Mouse (Mus musculus) limb, embryonic 15.5 days (tissue): ENCODE measurements around the gene Ttll2. TPM values are rescaled to one million over a fixed set of nuclear protein-coding genes. Genes with fewer than 3 reads are reported as not detected.
"Not testable (repeated sequence)": the region's sequence is repeated elsewhere in the genome, so short reads cannot be mapped to it uniquely, and the experiment has no call there.

Experiments
- ATAC-seq: fragments of 200-750 bp; cut with Nextera tagmentation; 2 replicates; pipeline ENCODE4 v1.8.0; 2017; ENCODE audit warnings: low read depth, moderate TSS enrichment; ENCODE audit not compliant: insufficient number of reproducible peaks, low FRiP score, low TSS enrichment
- H3K27ac ChIP-seq: fragments of 300-500 bp; sonication (generic); 2 replicates; pipeline ENCODE4 v1.5.1; 2015; ENCODE audit warnings: moderate library complexity, mild to moderate bottlenecking, inconsistent platforms
- H3K27me3 ChIP-seq: fragments of 300-500 bp; sonication (generic); 2 replicates; pipeline ENCODE4 v1.6.1; 2015; ENCODE audit warnings: inconsistent platforms
- H3K36me3 ChIP-seq: fragments of 300-500 bp; sonication (generic); 2 replicates; pipeline ENCODE4 v1.6.1; 2015; ENCODE audit warnings: inconsistent platforms
- H3K4me1 ChIP-seq: fragments of 300-500 bp; sonication (generic); 2 replicates; pipeline ENCODE4 v1.6.1; 2015; ENCODE audit warnings: inconsistent platforms
- H3K4me2 ChIP-seq: fragments of 300-500 bp; sonication (generic); 2 replicates; pipeline ENCODE4 v1.6.1; 2015; ENCODE audit warnings: mild to moderate bottlenecking, inconsistent platforms
- H3K4me3 ChIP-seq: fragments of 300-500 bp; sonication (generic); 2 replicates; pipeline ENCODE4 v1.5.1; 2015; ENCODE audit warnings: mild to moderate bottlenecking, inconsistent platforms
- H3K9ac ChIP-seq: fragments of 300-500 bp; sonication (generic); 2 replicates; pipeline ENCODE4 v1.6.1; 2015; ENCODE audit warnings: inconsistent platforms
- H3K9me3 ChIP-seq: fragments of 300-500 bp; sonication (generic); 2 replicates; pipeline ENCODE4 v1.6.1; 2016; ENCODE audit warnings: inconsistent platforms
- WGBS: fragments of 180-500 bp; shearing (Covaris S2); methylation state at CpG from one replicate; pipeline ENCODE4 v1.1.7; 2015; 5-methylcytosine and 5-hydroxymethylcytosine counted together
- polyA plus RNA-seq: library from polyadenylated mRNA; unstranded; fragments of >200 nt; fragmentation: Nextera tagmentation; extraction: Ambion mirVana; gene quantifications from 2 replicates; pipeline ENCODE4 v1.2.1, GENCODE M21; 2015

The Ttll2 gene
- polyA plus RNA-seq, 1 experiment from 2014 or later: not detected

DNA sequence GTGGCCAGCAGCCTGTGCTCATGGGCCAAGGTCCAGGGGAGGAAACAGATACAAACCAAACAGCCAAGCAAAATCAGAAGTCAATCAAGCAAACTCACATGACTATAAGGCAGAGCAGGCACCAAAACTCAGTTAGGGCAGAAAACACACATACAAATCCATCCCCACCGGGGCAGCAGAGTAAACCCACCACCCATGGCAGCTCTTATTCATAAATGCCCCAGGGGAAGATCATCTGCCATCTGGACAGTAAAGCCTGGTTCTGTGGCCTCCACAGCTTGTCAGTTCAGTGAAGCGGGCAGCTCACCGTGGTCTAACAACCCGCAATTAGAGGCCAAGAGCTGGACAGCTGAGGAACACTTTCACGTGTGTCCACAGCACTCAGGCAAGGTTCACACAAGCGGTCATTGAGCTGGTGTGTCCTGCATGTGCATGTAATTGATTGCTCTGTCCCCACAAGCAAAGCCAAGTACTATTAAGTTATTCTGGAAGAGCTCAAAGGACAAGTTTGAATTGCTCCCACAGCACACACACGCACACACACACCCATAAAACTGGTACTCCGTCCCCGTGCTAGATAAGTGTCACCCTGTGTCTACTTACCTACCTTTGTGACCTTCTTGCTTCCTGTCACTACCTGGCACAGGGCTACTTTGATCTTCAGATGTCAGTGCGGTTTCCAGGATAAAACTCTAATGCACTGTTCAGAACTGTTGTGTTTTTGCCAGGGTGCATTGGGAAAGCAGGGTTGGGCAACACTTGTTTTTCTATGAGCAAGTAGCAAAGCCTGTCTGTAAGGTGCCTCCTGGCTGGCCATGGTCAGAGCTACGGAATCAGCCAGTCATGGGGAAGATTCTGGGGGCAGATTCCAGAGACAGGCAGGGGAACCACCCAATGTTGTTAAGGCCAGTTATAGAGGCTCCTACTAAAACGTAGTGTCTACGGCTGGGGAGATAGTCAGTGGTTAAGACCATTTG, 31.0 kb upstream of the Ttll2 start:
- not testable (repeated sequence) for H3K4me1 ChIP-seq, H3K9ac ChIP-seq, H3K4me2 ChIP-seq, H3K36me3 ChIP-seq, H3K27ac ChIP-seq, H3K27me3 ChIP-seq, H3K9me3 ChIP-seq, H3K4me3 ChIP-seq, ATAC-seq
- 78% methylated on average over 12 of the region's 13 CpGs for WGBS

DNA sequence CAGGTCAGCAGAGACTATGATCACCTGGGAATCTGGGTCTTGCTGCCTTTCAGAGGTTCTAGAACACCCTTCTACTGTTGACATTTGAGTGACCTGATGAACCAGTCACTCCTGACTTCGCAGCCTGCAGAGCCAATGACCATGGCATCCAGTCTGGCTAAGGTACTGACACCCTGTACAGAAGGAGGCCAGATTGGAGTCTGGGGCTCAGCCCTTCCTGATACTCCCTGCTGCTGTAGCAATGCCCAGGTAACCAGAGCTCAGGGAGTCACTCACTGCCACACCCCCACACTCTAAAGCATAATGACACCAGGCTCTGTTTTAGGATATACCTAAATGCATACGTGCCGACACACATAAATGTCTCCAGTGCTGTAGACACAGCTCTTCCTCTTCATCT, 30.2 kb upstream of the Ttll2 start:
- not testable (repeated sequence) for H3K36me3 ChIP-seq, ATAC-seq, H3K27me3 ChIP-seq, H3K4me3 ChIP-seq, H3K4me2 ChIP-seq, H3K9ac ChIP-seq, H3K9me3 ChIP-seq, H3K4me1 ChIP-seq, H3K27ac ChIP-seq
- 96% methylated on average over 1 of the region's 3 CpGs for WGBS

DNA sequence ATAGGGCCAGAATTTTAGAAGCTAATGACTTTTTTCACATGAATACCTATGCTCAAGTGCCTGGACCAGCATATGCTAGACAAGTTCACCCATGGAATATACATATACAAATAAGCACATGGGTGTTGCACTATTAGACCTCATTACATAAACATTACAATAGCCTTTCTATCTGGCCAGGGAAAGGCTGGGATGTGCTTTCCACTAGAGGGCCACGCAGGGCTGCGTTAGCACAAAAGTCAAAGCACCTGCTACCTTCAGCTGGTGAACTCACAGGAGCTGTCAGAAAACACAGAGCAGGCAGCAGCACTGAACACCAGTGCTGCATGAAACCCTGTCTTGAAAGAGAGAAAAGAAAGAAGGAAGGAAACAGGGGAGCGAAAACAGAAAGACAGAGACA, 25.4 kb upstream of the Ttll2 start:
- H3K4me2 ChIP-seq, H3K27me3 ChIP-seq, H3K9ac ChIP-seq, ATAC-seq, H3K27ac ChIP-seq, H3K9me3 ChIP-seq, H3K36me3 ChIP-seq, H3K4me3 ChIP-seq, H3K4me1 ChIP-seq: not testable (repeated sequence)
- WGBS: 50% methylated on average over 3 of the region's 3 CpGs

DNA sequence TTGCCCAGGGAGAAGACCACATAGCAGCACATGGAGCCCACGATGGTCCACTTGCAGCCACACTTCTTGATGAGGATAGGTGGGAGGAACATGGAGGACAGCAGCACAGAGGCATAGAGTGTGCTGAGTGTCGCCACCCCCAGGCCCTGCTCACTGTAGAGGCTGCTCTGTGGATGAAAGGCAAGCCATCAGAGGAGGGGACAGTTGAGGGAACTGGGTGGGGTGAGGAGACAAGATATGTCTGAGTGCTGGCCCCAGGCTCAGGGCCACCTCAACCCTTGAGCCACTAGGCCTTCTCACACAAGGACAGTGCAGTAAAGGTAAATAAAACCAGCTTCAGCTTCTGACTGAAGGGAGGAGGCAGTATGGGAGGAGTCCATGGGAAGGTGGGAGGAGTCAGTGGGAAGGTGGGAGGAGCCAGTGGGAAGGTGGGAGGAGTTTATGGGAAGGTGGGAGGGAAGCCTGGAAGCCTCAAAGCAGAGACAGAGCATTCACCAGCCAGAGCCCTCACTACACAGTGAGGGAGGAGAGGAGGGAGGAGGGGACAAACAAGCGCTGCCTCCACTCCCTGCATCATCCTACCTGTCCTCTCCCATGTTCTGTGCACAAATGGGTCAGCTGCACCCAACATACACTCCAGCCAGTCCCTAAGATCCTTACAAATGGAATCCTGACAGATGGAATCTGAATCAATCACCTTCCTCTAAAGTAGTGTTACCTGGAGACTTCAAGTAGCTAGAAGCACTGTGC, 24.6 kb upstream of the Ttll2 start:
- not testable (repeated sequence) for H3K4me2 ChIP-seq, H3K9me3 ChIP-seq, H3K36me3 ChIP-seq, H3K27ac ChIP-seq, H3K9ac ChIP-seq, H3K4me1 ChIP-seq, H3K4me3 ChIP-seq, H3K27me3 ChIP-seq
- ATAC-seq: peak; percentile 44; the same call in 1 of the 2 replicates
- 100% methylated on average over 1 of the region's 3 CpGs for WGBS

DNA sequence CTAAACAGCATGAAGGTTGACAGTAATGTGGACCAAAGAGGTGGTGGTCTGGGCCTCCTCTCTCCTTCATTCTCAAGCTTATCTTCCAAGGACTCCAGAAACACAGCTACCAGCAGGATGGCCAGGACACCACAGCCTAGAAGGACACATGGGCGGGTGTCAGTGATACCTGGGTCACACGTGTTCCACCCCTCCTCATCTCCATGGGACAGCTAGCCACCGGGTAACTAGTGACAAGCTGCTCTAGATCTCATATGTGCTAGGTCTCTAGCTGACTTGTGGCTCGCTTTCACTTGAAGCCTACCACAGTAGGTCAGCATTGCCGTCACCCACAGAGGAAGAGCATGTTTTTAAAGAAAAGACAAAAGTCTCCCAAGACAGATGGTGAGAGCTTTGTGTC, 19.4 kb upstream of the Ttll2 start, which contains the start of gene Gm49630:
Gene Gm49630 (minus strand): TSS at position 101 of the 400 bp plus-strand sequence.
- not testable (repeated sequence) for H3K27me3 ChIP-seq, H3K9ac ChIP-seq, H3K4me3 ChIP-seq, ATAC-seq, H3K9me3 ChIP-seq, H3K4me1 ChIP-seq, H3K27ac ChIP-seq, H3K4me2 ChIP-seq, H3K36me3 ChIP-seq
- WGBS: 89% methylated on average over 2 of the region's 5 CpGs

DNA sequence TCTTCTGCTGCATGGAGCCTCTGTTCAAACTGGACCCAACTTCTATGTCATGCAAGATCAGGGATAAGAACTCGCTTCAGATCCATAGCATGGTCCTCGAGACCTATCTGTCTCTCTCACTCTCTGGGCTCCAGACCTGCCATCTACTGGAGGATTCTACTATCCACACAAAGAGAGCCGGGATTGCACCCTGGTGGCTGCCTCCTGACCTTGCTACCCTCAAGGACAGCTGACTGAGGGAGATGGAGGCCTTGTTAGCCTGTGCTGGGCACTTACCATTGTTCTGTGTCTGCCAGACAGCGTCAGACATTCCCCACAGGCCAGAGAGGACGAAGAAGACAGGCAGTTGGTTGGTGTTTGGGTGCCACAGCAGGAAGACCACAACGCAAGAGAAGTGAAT, 16.9 kb upstream of the Ttll2 start:
- not testable (repeated sequence) for H3K9ac ChIP-seq, H3K9me3 ChIP-seq, H3K27ac ChIP-seq, H3K4me3 ChIP-seq, H3K27me3 ChIP-seq, H3K4me2 ChIP-seq, H3K36me3 ChIP-seq, H3K4me1 ChIP-seq, ATAC-seq
- 61% methylated on average over 6 of the region's 6 CpGs for WGBS

DNA sequence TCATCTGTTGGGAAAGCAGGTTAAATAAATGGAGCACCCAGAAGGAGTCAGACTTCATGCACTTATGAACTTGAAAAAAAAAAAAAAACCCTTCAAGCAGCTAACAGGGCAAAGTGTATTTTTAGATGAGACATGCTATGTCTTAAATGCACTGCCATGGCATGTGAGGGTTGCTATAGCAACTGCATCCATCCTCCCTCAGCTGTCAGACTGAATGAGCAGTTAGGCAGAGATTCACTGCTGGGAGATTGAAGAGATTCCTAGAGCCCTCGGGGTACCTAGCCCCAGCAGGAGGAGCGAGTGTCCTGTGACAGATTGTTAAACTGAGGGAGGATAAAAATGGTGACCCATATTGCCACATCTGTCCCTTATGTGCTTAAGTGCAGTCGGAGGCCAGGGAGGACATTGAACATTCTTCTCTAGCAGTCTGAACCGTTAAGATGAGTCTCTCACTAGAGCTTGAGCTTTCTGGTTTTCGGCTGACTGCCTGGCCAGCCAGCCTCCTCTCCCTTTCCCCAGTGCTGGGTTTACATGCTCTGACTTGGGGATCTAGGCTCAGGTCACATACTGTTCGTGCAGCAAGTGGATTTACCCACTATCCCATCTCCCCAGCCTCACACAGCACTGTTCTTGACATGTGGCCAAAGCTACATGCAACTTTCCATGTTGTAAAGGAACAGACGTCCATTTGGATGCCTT, 14.3 kb upstream of the Ttll2 start:
- H3K27me3 ChIP-seq, H3K9ac ChIP-seq, H3K9me3 ChIP-seq, H3K4me2 ChIP-seq, H3K36me3 ChIP-seq, H3K4me1 ChIP-seq, ATAC-seq, H3K4me3 ChIP-seq, H3K27ac ChIP-seq: not testable (repeated sequence)
- 52% methylated on average over 5 of the region's 7 CpGs for WGBS

DNA sequence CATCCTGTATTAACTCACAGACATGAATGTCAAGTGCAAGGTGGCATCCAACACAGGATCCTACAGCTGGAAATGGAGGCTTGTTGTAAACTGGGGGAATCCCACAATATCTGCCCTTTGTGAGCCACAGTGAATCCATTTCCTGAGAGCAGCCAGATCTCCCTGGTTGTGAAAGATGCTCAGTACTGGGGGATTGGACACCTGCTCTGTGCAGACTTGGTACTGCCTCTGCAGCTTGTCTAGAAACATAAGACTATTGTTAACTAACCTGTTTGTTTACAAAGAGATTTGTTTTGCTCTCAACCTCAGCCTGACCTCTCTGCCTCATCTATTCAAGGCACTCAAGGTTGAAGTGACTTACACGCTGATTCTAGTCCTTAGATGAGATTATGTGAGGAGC, 13.8 kb upstream of the Ttll2 start:
- not testable (repeated sequence) for H3K4me2 ChIP-seq, H3K27ac ChIP-seq, ATAC-seq, H3K9ac ChIP-seq, H3K4me1 ChIP-seq, H3K27me3 ChIP-seq, H3K36me3 ChIP-seq, H3K4me3 ChIP-seq, H3K9me3 ChIP-seq
- no CpG with 5 or more reads among the region's 1 CpGs for WGBS

DNA sequence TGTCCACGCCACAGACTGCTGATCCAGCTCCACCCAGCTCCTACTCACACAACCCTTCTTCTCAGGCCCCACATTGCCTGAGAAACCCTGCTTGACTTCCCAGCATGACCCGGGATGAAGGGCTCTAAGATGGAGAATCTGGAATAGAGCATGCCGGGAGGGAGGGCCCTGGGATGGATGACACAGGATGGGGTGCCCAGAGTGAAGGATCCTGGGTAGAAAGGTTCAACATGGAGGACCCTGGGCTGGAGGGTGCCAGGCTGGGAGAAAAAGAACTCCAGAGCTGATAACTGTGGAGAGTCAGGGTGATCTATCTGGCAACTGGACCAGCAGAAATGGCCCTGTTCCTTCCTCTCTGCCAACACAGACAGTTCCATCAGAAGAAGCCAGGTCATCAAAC, 13.1 kb upstream of the Ttll2 start:
- WGBS: 100% methylated on average over 1 of the region's 3 CpGs
- not testable (repeated sequence) for H3K36me3 ChIP-seq, ATAC-seq, H3K9me3 ChIP-seq, H3K4me1 ChIP-seq, H3K4me3 ChIP-seq, H3K27me3 ChIP-seq, H3K9ac ChIP-seq, H3K27ac ChIP-seq, H3K4me2 ChIP-seq

DNA sequence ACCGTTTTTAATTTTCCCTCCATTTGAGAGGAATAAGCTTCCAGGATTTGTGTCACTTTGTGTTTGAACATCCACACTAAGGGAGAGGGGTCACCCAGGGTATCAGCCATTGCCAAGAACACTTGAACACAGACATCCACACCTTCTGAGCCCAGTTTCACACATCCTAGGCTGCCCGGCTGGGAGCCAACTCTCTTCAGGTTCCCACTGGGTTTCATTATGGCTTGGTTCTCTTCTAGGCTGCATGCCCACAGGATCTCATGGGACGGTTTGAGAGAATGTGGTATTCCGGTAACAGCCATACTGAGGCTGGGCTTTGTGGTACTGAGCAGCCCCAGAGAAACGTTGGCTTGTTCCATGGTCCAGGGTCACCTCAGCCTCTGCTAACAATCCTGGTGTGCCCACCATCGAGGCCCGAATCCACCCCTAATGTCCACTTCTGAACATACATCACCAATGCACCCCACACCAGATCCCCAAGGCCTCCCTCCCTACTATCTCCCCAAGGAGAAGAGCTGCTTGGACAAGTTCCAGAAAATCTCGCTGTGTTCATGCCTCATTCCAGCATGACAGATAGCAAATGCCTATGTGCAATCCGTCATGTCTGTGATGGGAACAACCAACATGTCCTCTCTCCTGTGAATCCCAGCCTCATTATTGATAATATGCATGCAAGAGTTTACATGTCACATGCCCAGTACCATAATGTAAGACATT, 8.4 kb upstream of the Ttll2 start:
- H3K4me2 ChIP-seq, ATAC-seq, H3K9me3 ChIP-seq, H3K36me3 ChIP-seq, H3K9ac ChIP-seq, H3K4me1 ChIP-seq, H3K27ac ChIP-seq, H3K27me3 ChIP-seq, H3K4me3 ChIP-seq: not testable (repeated sequence)
- 75% methylated on average over 9 of the region's 9 CpGs for WGBS

DNA sequence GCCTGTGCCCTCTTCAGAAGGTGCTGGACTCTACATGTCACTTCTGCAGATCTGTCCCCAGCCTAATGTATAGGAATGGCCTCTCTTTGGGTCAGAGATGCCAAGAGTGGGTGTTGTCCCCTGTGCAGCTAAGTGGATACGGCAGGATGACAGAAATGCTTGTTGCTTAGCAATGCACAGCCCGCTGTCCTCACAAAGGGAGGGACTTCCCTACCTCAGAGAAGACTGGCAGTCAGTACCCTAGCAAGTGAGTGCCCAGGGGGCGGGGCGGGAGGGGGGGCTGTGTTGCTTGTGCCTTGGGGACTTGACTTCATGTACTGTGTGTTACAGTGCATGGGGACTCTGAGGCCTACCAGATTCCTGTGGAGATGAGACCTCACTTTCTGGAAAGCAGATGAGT, 7.3 kb upstream of the Ttll2 start:
- not testable (repeated sequence) for H3K27ac ChIP-seq, ATAC-seq, H3K4me1 ChIP-seq, H3K9ac ChIP-seq, H3K9me3 ChIP-seq, H3K4me3 ChIP-seq, H3K27me3 ChIP-seq, H3K4me2 ChIP-seq, H3K36me3 ChIP-seq
- 83% methylated on average over 4 of the region's 4 CpGs for WGBS
